Mouse (Mus musculus) ES-E14 (cell line): ENCODE data around the gene Grid2.

Source experiments
- CHD2 ChIP-seq: IDR thresholded peaks from 2 replicates; pipeline ENCODE4 v1.6.1; 2014; ENCODE audit warnings: mild to moderate bottlenecking, low read depth, low read length, inconsistent platforms
- HCFC1 ChIP-seq: IDR thresholded peaks from 2 replicates; pipeline ENCODE4 v1.6.1; 2012; ENCODE audit warnings: low read length, inconsistent platforms, borderline replicate concordance; ENCODE audit not compliant: insufficient read depth
- MAFK ChIP-seq: IDR thresholded peaks from 2 replicates; pipeline ENCODE4 v1.6.1; 2014; ENCODE audit warnings: mild to moderate bottlenecking, low read depth, low read length, inconsistent platforms; ENCODE audit not compliant: insufficient read depth
- ZC3H11A ChIP-seq: IDR thresholded peaks from 2 replicates; pipeline ENCODE4 v1.6.1; 2012; ENCODE audit warnings: low read depth, mild to moderate bottlenecking, inconsistent platforms, low read length, borderline replicate concordance
- ZNF384 ChIP-seq: IDR thresholded peaks from 2 replicates; pipeline ENCODE4 v1.6.1; 2012; ENCODE audit warnings: low read depth, low read length, inconsistent platforms

DNA sequence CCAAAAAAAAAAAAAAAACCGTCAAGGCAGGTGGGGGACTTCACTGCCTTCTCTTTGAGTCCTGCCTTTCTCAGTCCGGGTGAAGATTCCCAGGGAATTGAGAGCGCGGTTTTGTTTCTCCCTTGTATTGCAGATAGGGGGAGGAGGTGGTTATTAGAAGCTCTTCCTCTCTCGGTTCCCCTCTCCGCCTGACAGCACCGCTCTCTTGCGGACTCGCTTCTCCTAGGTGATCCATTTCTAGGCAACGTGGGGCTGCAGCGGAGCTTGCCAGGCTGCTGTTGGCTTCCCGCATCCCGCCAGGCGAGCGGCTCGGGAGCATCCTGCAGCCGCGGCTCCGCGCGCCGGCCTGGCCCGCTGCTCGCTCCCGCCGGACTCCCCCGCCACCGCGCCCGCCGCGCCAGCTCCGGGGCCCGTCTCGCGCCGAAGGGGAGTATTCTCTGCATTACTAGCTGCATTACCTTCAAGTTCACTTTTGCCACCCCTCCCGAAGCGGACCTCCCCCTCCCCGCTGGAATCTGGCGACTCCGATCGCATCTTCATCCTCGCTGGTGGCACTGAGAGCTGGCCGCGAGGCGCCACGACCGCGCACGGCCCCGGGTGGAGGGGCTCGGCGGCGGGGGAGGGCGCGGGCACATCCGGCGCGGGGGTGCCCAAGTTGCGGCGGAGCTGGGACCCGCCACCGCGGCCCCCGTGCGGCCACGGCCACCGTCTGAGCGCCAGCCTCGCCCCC, at the start of gene Grid2:
- TF ChIP-seq HCFC1 (no peak), ZC3H11A (no peak), CHD2 (no peak), ZNF384 (no peak), MAFK (no peak)
